Mouse (Mus musculus) urinary bladder, adult 2 months (tissue): ENCODE measurements around the gene Serinc5. TPM values are rescaled to one million over a fixed set of nuclear protein-coding genes. Genes with fewer than 3 reads are reported as not detected.
"Not testable (repeated sequence)": the region's sequence is repeated elsewhere in the genome, so short reads cannot be mapped to it uniquely, and the experiment has no call there.

Source experiments
- DNase-seq: peaks from one replicate; pipeline ENCODE4 v3.0.0; 2022; ENCODE audit warnings: low spot score
- polyA plus RNA-seq: library from polyadenylated mRNA; depleted of rRNA; stranded (reverse); fragments of >200 nt; gene quantifications from 2 replicates; pipeline ENCODE4 v1.2.3, GENCODE M21; 2012

Serinc5 gene
- polyA plus RNA-seq, 1 experiment: 44.6 TPM

DNA sequence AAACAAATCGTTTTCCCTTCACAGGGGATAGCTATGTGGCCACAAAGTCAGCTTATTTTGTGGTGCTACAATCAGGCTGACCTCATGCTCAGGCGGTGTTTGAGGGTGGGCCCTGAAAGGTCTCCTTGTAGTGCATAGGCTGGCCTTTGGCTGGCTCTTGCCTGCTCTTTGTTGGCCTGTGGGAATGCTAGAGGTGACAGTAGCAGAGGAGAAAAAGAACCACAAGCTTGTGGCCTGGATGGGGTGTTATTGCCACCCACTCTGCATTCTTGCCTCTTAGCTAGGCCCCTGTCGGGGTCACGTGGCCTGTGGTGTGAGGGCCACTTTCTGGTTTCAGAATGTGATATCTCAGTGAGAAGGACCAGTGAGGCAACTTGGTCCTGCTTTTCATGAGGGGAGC lies 54.1 kb downstream of the Serinc5 start:
- DNase-seq: no peak

DNA sequence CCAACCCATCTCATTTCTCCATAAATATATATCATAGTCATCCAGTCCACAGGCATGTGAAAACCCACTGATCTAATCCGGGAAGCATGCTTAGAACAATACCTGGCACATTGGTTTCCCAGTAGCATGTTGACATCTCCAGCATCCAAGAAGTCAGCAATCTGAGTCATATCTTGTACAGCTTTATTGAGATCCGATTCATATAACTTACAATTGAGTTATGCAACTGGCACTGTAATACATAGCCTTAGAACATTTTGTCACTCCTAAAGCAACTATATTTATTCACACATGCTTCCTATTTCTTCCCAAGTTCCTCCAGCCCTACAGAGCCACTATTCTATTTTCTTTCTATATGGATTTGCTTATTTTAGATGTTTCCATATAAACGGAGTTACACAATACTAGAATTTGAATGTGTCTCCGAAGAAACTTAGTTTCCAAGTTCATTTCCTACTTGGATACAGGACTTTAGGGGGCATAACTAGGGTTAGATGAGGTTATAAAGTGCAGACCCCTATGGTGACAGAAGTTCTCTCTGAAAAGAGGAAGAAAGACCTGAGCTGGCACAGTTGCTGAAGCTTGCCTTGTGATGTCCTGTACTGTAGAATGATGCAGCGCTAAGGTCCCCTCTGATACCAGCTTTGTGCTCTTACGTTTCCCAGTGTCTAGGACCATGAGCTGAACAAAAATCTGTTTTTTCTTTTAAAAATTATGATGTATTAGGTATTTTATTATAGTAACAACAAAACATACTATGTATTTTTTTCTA lies 57.5 kb downstream of the Serinc5 start:
- no peak for DNase-seq

DNA sequence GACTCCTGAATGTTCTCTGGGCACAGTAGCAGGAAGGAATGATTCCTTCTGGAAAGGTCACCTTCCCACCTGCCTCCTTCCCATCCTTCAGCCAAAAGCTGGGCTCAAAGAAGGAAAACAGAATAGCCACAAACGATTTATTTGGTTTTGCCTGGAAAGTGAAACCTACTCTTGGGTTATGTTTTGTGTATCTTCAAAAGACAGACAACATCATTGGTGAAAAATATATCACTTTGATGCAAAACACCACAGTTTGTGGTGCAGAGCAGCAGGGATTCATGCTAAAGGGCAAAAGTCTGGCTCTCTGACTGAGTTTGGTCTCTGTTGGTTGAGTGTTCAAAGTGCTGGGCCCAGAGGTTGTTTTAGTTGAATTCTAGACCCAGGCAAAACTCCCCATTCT lies 60.8 kb downstream of the Serinc5 start:
- DNase-seq: no peak

DNA sequence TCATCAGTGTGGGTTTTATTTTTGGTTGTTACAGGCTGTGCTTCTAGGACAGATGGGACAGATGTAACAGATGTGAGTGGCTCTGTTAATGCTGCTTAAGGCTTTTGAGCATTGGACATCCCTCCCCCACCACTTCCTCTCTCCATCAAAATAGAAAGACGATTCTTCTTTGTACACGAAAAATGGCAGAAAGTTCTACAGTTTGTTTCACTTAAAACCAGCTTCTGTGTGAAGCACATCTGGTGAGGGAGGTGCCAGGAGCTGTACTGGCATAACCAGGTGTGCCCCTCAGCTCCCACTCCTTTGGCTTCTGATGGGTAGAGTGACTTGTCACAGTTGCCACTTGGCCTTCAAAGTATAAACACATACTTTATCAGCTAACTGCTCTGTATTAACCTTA lies 63.8 kb downstream of the Serinc5 start:
- DNase-seq: no peak

DNA sequence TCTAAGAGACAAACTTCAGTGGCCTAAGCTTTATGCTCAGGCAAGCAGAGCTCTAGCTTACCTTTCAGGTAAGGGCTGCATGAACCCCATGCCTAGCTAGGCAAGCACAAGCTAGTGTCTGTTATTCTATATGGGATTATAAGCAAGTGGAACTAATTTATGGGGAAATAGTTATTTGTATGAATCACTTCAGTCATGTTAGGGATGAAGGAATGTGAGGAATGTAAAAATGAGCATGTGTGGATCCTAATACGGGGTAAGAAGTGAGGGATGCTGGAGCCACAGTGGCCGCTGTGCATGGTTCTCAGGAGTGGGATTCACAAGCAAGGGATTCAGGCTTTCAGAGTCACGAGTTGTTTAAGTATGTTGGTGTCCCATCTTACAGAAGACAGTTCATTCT lies 64.4 kb downstream of the Serinc5 start:
- DNase-seq: no peak

DNA sequence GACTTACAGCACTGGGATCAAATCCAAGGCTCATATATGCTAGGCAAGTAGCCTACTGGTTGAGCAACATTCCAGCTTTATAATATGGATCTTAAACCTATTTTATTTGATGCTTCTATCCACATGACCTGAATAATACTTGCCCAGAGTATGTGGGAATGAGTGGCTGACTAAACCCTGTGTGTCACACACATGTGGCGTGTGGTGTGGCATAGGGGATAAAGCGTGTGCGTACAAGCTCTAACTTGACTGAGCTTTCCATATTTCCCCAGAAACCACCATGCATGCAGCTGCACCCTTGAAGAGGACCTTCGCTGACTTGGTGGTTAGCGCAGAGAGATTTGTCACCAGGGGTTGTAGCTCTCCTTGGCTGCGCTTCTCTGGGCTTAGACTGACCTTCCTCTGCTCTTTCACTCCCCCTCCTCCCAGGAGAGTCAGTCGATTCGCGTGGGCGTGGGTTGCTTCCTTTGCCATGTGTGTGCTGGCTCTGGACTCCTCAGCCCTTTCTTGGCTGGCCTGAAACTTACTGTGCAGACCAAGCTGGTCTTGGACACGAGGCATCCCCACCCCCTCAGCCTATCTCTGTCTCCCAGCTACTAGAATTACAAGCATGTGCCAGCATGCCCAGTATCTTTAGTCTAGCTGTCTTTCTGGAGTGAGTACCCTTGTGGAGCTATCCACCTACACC lies 65.2 kb downstream of the Serinc5 start:
- no peak for DNase-seq

DNA sequence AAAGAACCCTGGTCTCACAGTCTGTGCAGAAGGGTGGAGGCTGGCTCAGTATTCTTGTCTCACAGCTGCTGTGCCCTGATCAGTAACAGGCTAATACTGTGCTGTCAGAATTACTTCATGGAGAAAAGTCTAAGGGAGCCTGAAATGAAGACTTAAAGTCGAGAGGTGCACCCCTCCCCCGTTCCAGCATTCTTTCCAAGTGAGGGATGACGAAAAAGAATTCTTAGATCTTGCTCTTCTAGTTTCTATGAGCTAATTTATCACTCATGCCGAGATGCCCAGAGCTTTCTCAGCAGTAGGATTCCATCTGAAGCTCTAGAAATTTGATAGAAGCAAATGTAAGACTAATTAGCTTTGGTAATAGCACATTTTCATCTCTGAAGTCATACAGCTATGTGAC lies 66.8 kb downstream of the Serinc5 start:
- no peak for DNase-seq

DNA sequence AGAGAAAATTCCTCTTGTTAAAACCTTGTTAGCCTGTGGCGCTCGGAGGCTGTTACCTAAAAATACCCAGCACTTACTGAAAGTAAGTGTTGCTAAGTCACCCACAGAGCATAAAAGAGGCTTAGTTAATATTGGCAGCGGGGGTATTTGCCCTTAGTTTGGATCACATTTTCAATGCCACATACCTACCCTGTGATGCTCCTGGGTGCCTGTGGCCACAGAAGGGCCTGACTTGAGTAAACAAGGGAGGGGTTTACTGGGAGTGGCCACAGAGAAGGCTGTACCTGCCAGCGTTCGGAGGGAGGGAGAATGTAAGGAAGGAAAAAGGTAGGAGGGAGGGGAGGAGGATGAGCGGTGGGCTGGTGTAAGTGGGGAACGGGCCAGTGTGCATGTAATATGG lies 68.8 kb downstream of the Serinc5 start:
- no peak for DNase-seq

DNA sequence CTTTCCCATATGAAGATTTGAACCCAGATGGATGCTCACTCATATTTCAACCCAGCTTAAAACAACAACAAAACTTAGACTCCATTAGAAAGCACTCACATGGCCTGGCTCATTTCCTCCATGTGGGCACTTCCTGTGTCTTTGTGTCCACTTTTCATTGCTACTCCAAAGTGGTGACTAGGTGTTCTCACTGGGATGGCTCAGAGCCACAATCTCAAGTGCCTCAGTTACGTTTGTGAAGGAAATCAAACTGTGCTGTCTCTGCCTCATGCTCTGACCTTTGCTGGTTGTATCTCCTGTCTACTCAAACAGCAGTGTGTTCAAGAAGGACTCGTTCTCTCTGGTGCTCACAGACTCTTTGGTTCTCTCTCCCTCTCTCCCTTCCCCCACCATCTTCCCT lies 70.7 kb downstream of the Serinc5 start:
- no peak for DNase-seq

DNA sequence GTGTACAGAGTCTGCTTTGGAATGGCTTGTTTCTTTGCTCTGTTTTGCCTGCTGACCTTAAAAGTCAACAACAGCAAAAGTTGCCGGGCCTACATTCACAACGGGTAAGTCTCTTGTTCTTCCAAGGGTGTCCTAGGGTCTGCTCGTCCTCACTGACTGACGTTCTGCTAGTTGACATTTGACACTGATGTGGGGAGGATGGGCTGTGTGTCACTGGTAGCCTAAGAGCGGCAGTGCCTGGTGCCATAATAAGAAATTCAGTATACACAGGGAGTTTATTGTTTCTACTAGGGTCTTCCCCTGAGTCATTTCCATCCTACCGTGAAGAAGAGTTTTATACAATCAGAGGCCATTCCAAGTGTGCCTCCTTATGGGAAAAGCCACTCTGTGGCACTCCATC lies 71.9 kb downstream of the Serinc5 start:
- no peak for DNase-seq

DNA sequence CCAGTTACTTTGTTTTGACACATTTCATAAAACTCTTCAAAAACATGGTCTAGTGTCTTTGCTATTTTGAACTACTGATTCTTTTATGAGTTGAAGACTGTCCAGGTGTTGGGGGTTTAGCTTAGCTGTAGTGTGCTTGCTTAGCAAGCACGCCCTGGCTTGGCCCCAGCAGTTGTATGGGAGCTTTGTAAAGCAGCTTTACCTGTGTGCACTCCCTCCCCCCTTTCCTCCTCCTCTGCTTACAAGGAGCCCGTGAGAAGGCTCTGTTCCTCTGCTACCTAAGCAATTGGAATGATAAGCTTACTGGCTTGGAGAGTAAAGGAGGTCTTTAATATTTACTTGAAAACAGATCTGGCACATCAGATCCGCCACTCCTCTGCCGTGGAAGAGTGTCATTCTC lies 72.6 kb downstream of the Serinc5 start:
- DNase-seq: no peak

DNA sequence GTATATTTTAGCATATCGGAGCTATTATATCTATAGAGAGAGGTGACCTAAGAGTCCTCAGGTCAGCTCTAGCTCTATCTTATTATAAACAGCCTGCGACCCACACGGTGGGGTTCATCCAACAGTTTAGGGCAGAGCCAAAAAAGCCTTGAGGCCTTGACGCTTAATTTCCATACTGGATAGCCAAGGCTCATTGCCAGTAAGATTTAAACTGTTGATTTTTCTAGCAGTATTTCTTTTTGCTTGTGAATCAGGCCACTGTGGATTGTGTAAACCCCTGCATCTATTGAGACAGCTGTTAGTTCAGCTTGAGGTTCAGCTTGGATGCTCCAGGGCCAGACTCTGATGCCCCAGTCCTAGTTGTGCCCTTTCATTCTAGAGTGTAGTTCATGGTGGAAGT lies 73.4 kb downstream of the Serinc5 start:
- DNase-seq: no peak

DNA sequence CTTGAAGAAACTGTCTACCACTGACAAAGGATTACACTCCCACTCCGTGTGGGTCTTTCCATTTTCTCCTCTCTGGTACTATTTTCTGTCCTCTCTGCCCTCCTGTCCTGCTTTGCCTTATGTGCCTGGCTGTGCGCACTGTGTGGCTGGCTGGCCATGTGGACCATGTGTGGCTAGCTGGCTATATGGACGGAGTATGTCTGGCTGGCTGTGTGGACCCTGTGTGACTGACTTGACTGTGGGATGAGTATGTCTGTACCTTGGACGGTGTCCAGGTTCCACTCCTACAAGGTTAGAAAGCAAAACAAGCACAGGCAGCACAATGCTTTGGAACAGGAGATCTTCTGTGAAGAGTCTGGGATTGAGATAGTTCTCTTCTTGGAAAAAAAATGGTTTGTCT lies 74.4 kb downstream of the Serinc5 start:
- no peak for DNase-seq

DNA sequence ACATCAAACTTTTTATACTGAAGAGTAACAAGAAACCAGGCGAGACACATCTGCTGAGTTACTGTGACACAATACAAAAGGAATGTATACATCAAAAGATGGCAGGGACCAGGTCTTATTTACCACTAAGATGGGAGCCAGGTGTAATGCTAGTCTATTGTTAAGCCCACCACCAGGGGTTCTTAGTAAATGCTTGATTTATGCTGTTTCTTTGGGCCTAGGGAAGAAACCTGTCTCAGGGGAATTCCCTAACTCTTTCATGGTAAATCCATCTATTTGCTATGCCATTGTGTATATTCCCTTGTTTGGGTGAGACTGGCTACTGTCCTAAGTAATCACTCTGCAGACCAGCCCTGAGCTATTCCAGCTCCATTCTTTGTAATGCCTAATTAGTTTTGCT lies 76.3 kb downstream of the Serinc5 start:
- not testable (repeated sequence) for DNase-seq

DNA sequence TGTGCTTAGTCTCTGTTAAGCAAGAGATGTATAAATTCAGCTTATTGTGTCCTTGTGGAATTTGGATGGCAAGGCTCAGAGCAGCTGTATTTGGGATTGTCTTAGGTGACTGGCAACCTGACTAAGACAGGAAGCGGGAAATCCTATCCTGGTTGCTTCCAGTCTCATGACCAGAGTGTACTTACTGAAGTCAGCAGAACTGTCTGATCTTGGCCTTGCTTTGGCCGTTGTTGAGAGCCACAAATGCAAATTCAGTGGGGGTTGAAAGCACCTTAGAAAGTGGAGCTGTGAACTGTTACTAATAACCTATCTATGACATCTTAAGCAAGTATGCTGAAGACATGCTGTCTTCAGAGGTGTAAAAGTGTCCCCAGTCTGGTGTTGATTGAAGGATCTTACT lies 78.2 kb downstream of the Serinc5 start:
- DNase-seq: no peak

DNA sequence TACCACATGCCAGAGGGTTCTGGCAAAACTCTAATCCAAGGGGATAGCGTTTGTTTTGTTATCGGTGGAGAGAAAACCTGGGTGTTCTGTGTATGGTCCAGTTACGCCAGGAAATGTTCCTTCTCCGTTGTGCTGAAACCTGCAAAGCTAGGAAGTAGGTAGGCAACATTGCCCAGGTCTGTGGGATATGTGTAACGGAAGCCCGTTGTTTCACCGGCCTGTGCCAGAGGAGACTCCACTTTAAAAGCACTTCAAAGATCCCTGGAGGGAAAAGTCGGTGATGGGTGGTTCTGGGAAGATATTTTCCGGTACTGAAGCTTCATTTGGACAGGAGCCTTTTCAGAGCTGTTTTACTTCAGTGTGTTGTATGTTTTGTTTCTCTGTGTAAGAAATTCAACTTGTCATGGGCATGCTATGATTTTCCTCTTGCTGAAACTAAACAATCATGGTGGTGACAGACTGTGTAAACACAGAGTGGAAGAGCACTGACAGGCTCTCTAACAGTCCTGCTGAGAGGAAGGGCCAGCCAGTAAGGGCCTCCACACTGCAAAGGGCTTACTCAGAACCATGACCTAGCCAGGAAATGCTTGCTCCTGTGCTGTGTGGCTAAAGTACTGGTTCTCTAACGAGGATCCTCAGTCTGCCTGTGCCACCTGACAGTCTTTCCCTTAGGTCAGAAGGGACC lies 83.1 kb downstream of the Serinc5 start:
- DNase-seq: no peak

DNA sequence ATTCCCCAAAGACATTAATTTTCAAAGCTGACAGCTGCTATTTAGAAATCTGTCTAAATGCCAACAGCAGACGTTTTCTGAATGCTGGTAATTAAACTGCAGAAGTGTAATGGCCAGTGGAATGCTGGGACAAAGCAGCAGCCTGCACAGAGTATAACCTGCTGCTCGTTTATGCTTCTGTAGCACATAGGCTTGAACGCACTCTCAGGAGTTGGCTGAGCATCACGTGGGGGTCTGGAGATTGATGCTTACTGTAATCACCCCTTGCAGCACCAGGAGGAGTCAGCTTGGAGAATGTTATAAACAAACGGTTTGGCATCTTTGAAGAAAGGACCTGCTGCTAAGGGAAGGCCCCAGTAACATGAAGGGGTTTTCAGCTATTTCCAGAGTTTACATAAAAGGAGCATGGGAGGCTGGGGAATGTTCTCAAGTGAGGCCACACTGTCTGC lies 85.6 kb downstream of the Serinc5 start:
- DNase-seq: no peak

DNA sequence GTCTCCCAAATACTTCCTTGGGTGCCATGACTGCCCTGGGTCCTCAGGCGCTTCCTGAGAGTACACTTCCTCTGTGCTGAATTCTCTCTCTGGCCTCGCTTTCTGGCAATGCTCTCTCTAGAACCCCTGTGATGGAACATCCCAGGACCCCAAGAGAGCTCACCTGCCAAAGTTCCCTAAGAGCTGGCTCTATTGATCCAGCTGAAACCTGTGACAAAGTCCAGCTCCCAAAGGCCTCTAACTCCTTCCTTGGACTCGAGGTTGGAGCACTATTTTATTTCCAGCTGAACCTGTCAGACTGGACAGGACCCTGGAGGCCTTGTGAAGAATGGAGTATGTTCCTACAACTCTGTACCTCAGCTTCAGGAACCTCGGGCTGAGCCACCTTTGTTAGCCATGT lies 86.2 kb downstream of the Serinc5 start:
- no peak for DNase-seq

DNA sequence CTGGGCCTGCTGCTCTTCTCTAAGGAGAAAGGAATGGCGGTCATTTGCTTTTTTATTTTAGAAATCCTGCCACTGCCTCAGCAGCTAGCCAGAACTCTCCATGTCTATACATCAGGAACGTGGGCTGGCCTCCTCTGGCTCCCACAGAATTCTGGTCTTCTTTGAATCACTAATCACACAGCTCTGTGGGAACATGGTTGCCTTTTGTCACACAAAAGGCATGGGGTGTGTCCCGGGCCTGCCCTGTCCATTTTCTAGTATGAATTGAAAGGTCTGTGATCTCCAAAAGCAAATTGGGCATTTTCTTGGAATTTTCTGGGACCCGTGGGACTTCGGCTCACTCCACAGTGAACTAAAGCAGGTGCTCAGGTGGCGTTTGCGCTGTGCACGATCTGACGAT lies 87.9 kb downstream of the Serinc5 start:
- DNase-seq: no peak

DNA sequence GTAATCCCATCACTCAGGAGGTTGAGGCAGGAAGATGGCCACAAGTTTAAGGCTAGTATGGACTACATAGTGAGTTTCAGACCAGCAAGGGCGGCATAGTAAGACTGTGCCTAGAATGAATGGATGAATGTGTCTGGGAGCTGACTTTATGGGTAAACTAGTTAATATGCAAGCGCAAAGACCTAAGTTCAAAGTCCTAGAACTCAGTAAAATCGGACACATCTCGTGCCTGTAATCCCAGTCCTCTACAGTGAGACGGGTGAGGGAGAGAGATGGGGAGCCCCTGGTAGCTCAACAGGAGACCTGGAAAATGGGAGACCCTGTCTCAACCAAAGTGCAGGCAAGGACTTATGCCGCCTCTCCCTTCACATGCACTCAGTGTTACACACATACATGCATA lies 88.5 kb downstream of the Serinc5 start:
- DNase-seq: no peak

DNA sequence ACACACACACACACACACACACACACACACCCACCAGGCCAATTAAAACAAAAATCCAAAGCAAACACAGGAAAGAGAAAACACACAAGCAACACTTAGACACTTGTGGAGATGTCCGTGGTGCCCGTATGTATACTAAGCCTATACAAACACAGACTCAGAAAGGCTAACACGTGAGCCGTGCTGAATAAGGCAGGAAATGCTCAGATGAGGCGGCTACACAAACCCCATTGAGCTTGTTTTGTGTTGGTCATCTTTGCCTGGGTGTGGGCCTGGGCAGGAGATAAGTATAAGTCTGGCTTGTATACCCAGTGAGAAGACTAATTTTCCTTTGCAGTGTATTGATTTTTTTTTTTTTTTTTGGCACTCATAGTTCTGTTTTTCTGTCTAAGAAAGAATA lies 91.1 kb downstream of the Serinc5 start:
- no peak for DNase-seq

DNA sequence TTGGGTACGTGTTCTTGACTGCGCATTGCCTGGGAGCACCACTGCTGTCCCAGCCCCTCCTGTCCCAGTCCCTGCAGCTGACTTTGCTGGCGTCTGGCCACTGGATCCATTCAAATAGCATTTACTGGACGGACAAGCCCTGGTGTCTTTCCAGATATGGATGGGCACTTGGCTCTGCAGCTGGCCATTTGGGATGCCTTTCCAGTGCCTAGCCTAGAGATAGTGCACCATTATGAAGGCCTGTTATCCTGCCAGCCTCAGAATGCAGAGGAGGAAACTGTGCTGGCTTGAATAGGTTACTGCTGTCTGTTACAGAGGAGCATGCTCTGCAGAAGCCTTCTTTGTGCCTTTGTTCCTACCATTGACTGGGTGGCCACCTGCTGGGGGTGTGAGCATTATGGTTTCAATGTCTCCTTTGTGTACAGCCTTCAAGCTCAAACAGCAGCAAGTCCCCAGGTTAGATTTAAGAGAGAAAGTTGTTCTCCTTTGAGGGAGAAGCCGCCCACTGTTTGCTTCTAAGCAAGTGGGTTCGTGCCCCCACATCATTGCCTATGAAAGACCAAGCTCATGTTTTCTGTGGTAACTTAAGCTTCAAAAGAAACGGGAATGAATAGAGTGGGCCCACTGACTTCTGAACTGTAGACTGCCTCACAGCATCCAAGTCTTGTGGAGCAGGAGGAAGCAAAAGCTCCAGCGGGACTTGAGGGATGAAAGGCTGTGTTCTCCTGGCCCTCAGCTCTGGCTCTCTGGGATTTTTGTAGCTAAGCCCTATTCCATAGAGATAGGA lies 92.5 kb downstream of the Serinc5 start:
- no peak for DNase-seq
